Comparison of ENCODE assay signal across 9 mouse cellular contexts in the genomic region with DNA sequence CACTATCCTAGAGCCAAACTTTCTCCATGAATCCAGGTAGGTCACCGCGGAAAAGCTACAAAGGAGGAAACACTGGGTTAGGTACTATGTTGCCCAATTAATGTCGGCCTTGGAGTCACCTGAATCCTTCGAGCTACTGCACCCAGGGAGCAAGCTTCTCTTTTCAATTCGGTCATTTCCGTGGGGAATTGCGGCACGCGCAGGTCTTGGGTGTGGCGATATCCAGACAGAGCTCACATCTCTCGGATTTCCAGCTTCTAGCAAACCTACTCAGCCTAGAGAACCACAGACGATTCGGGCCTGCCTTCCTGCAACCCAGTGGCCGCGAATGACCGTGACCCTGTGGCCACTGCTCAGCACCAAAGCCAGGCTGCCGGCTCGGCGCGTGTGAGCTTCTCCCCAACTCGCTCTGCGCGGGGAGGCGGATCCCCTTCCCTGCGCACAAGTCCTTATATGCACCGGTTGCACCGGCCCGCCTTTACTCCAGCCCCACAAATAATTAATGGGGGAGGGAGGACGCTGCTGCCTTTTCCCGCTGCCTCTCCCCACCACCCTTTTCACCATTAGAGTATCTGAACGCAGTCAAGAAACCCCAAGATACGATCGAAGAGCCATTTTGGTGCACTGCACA. TPM values are rescaled to one million over a fixed set of nuclear protein-coding genes. Genes with fewer than 3 reads are reported as not detected.
A peak's percentile ranks its signal among the peaks of the same experiment; 100 is the strongest.
DNase-seq lines count a peak whose midpoint lies in the region; ATAC-seq and TF ChIP-seq lines count a peak whose summit lies in the region.
"Had no signal": no experiment of that assay in that cellular context is flagged by ENCODE, and none has a peak within 500 bp of the region (broad histone marks: within the 10 kb centered on the region; RNA-seq: fewer than 3 reads in every experiment).

No protein-coding gene starts in this region.

- H3K27me3 ChIP-seq in heart, embryonic 13.5 days (replicated peaks), result no peaks in the 10 kb centered on the region
- H3K27me3 ChIP-seq in liver, embryonic 15.5 days, result peaks cover 46% of the 10 kb centered on the region
- 0 out of 2 replicates have a peak, but pooled peaks cover 8% of the 10 kb centered on the region for H3K27me3 ChIP-seq in neural tube, embryonic 11.5 days (ENCODE audit: control insufficient read depth, insufficient read depth, low read length)

- peak overlapping the region; percentile 50 for H3K4me3 ChIP-seq in embryonic fibroblast, embryonic 13.5 days (ENCODE audit: insufficient read depth, low read length)
- peak overlapping the region; percentile 86 for H3K4me3 ChIP-seq in heart, embryonic 13.5 days
- H3K4me3 ChIP-seq in liver, embryonic 15.5 days (replicated peaks), result peak overlapping the region; percentile 65
- H3K4me3 ChIP-seq in neural tube, embryonic 11.5 days (ENCODE audit: low read depth, low read length), result peak overlapping the region; percentile 69

- under 1% methylated on average over 33 of the region's 33 CpGs for WGBS in heart, embryonic 13.5 days
- WGBS in liver, embryonic 15.5 days (ENCODE audit: insufficient replicate concordance), result 1% methylated on average over 33 of the region's 33 CpGs
- WGBS in neural tube, embryonic 11.5 days, result under 1% methylated on average over 33 of the region's 33 CpGs

- H3K9me3 ChIP-seq in heart, embryonic 13.5 days, result no peaks in the 10 kb centered on the region
- no peaks in the 10 kb centered on the region for H3K9me3 ChIP-seq in liver, embryonic 15.5 days (replicated peaks)
- H3K9me3 ChIP-seq in neural tube, embryonic 11.5 days (ENCODE audit: control insufficient read depth, low read length), result no peaks in the 10 kb centered on the region
- H3K9me3 ChIP-seq: G1E had no signal

- no peak for TF ChIP-seq CTCF in embryonic fibroblast, embryonic 13.5 days (IDR thresholded peaks at IDR 0.05; ENCODE audit: borderline replicate concordance, insufficient read depth, low read length)

- no peaks in the 10 kb centered on the region for H3K36me3 ChIP-seq in heart, embryonic 13.5 days
- no peaks in the 10 kb centered on the region for H3K36me3 ChIP-seq in liver, embryonic 15.5 days (replicated peaks)
- no peaks in the 10 kb centered on the region for H3K36me3 ChIP-seq in neural tube, embryonic 11.5 days (ENCODE audit: control insufficient read depth, insufficient read depth, low read length)
- H3K36me3 ChIP-seq: G1E had no signal

- peak overlapping the region; percentile 29; the same call in 1 of the 2 replicates for H3K27ac ChIP-seq in embryonic fibroblast, embryonic 13.5 days (ENCODE audit: insufficient read depth, low read length)
- peak overlapping the region; percentile 85 for H3K27ac ChIP-seq in heart, embryonic 13.5 days (replicated peaks)
- no peak overlapping the region for H3K27ac ChIP-seq in liver, embryonic 15.5 days (replicated peaks)
- H3K27ac ChIP-seq in neural tube, embryonic 11.5 days (ENCODE audit: low read depth, low read length), result no peak overlapping the region; the same call in 1 of the 2 replicates

- peak; percentile 89 for TF ChIP-seq POLR2A in embryonic fibroblast, embryonic 13.5 days (IDR thresholded peaks at IDR 0.05; ENCODE audit: low read depth, low read length)

- peak overlapping the region; percentile 79 for H3K4me2 ChIP-seq in heart, embryonic 13.5 days
- H3K4me2 ChIP-seq in liver, embryonic 15.5 days, result peak overlapping the region; percentile 94
- H3K4me2 ChIP-seq in neural tube, embryonic 11.5 days (ENCODE audit: low read depth), result peak overlapping the region; percentile 95

- peak overlapping the region; percentile 92 for H3K9ac ChIP-seq in heart, embryonic 13.5 days
- peak overlapping the region; percentile 25; the same call in 1 of the 2 replicates for H3K9ac ChIP-seq in liver, embryonic 15.5 days
- peak overlapping the region; percentile 70 for H3K9ac ChIP-seq in neural tube, embryonic 11.5 days (ENCODE audit: low read length)

- no peaks in the 10 kb centered on the region for H3K4me1 ChIP-seq in embryonic fibroblast, embryonic 13.5 days (ENCODE audit: control insufficient read depth, insufficient read depth, low read length)
- H3K4me1 ChIP-seq in heart, embryonic 13.5 days, result peaks cover 21% of the 10 kb centered on the region
- peaks cover 15% of the 10 kb centered on the region for H3K4me1 ChIP-seq in liver, embryonic 15.5 days (replicated peaks)
- no peaks in the 10 kb centered on the region for H3K4me1 ChIP-seq in neural tube, embryonic 11.5 days (ENCODE audit: control insufficient read depth, insufficient read depth, low read length)

- DNase-seq in 416B (ENCODE audit: low read depth), result peak; percentile 93
- DNase-seq in adrenal gland, postnatal 25 days, result peak; percentile 72
- peak; percentile 36 to 60 for DNase-seq in kidney, postnatal 25 days
- peak; percentile 68 for DNase-seq in neural tube, embryonic 11.5 days (ENCODE audit: low spot score)
- peak; percentile 65 for DNase-seq in testis, postnatal 14 days (ENCODE audit: low spot score)

- ATAC-seq in heart, embryonic 13.5 days (ENCODE audit: extremely low read depth, insufficient number of reproducible peaks, low FRiP score, low TSS enrichment), result 0 out of 2 replicates have a peak, but pooled peaks have one; percentile 38
- peak; percentile 49 for ATAC-seq in liver, embryonic 15.5 days (ENCODE audit: insufficient read depth)
- peak; percentile 48 for ATAC-seq in neural tube, embryonic 11.5 days (ENCODE audit: insufficient read depth, low FRiP score, low TSS enrichment)

RNA-seq across cellular contexts. Expression of a gene that starts 0.5 kb away (rescaled TPM):
- 20.0 and 25.3 TPM in 2 replicates for total RNA-seq in adrenal gland, postnatal 25 days (2021)
- 17.6 and 24.0 TPM in 2 replicates for polyA plus RNA-seq in embryonic fibroblast, embryonic 13.5 days (2011; ENCODE audit: insufficient read length, low read depth, missing spikeins)
- 8.3 and 8.4 TPM in 2 replicates for polyA plus RNA-seq in heart, embryonic 13.5 days (2015; fragmentation: Nextera tagmentation; extraction: Ambion mirVana)
- polyA plus RNA-seq in liver, embryonic 15.5 days (2015; fragmentation: Nextera tagmentation; extraction: Ambion mirVana), result 1.9 and 2.1 TPM in 2 replicates
- 26.0 and 26.8 TPM in 2 replicates for polyA plus RNA-seq in neural tube, embryonic 11.5 days (2014; fragmentation: Nextera tagmentation; extraction: Ambion mirVana)

Comparison
In these comparisons a context has a peak if more than half of its experiments do, and no peak if none do; other contexts are left out.
1. H3K27ac ChIP-seq: peak in embryonic fibroblast, embryonic 13.5 days (single experiment) and heart, embryonic 13.5 days (single experiment); none in liver, embryonic 15.5 days (single experiment) and neural tube, embryonic 11.5 days (single experiment).
2. H3K9ac ChIP-seq: peak in every context shown above with its lines; median percentile 92 in heart, embryonic 13.5 days; 70 in neural tube, embryonic 11.5 days; 25 in liver, embryonic 15.5 days.
3. Peak in every context shown above with its lines, with median percentiles within 50 percentile points of each other: DNase-seq, H3K4me3 ChIP-seq, ATAC-seq and H3K4me2 ChIP-seq.